In genomic region chr5:141858406-141859160, GRCm38 (mm10) we compare ENCODE assay signal across 11 mouse cellular contexts.
DNase-seq lines count a peak whose midpoint lies in the region; ATAC-seq and TF ChIP-seq lines count a peak whose summit lies in the region.
"Had no signal": no experiment of that assay in that cellular context is flagged by ENCODE, and none has a peak within 500 bp of the region (broad histone marks: within the 10 kb centered on the region; RNA-seq: fewer than 3 reads in every experiment).

No protein-coding gene starts in this region.

- no peak for ATAC-seq in hindbrain, postnatal 0 days
- ATAC-seq in hindbrain, embryonic 12.5 days (ENCODE audit: low FRiP score), result no peak
- no peak for ATAC-seq in erythroid progenitor cell, adult 5-6 weeks (replicated peaks; ENCODE audit: low FRiP score, poor library complexity, severe bottlenecking)

- no peak overlapping the region for H3K4me2 ChIP-seq in hindbrain, postnatal 0 days (ENCODE audit: low read depth, low read length)
- no peak overlapping the region for H3K4me2 ChIP-seq in hindbrain, embryonic 12.5 days (replicated peaks)

- 32% methylated on average over 8 of the region's 8 CpGs for WGBS in hindbrain, postnatal 0 days
- WGBS in hindbrain, embryonic 12.5 days, result 38% methylated on average over 8 of the region's 8 CpGs

- no peaks in the 10 kb centered on the region for H3K4me1 ChIP-seq in hindbrain, postnatal 0 days (ENCODE audit: insufficient read depth, low read length)
- H3K4me1 ChIP-seq in hindbrain, embryonic 12.5 days, result no peaks in the 10 kb centered on the region

- no peak overlapping the region for H3K9ac ChIP-seq in hindbrain, postnatal 0 days (replicated peaks; ENCODE audit: low read length)
- no peak overlapping the region for H3K9ac ChIP-seq in hindbrain, embryonic 12.5 days

- no peaks in the 10 kb centered on the region for H3K27me3 ChIP-seq in hindbrain, postnatal 0 days (ENCODE audit: insufficient read depth, low read length)
- H3K27me3 ChIP-seq in hindbrain, embryonic 12.5 days, result no peaks in the 10 kb centered on the region

- peak; percentile 25 for DNase-seq in hindbrain, postnatal 0 days (ENCODE audit: low spot score)
- DNase-seq in right cerebral cortex, adult 2 months (ENCODE audit: low spot score in 2 of 2), result peak; percentile 7 to 11
- DNase-seq in right cerebral cortex, postnatal 10 days (ENCODE audit: low spot score in 2 of 2), result no peak
- peak; percentile 39 for DNase-seq in kidney, postnatal 10 days
- no peak for DNase-seq in embryo, embryonic 10 days (ENCODE audit: low spot score)
- DNase-seq: adrenal gland, postnatal 36 days; cerebellum, adult 9-11 months; heart, postnatal 4 days; layer of hippocampus, adult 9-11 months had no signal

- no peak overlapping the region for H3K27ac ChIP-seq in hindbrain, postnatal 0 days
- no peak overlapping the region for H3K27ac ChIP-seq in hindbrain, embryonic 12.5 days

- H3K4me3 ChIP-seq in hindbrain, postnatal 0 days (ENCODE audit: low read length), result no peak overlapping the region
- H3K4me3 ChIP-seq in hindbrain, embryonic 12.5 days, result no peak overlapping the region

- no peaks in the 10 kb centered on the region for H3K36me3 ChIP-seq in hindbrain, postnatal 0 days (ENCODE audit: insufficient read depth, low read length)
- no peaks in the 10 kb centered on the region for H3K36me3 ChIP-seq in hindbrain, embryonic 12.5 days

- TF ChIP-seq CTCF in hindbrain, postnatal 0 days (IDR thresholded peaks at IDR 0.05; ENCODE audit: low read depth), result no peak

- no peaks in the 10 kb centered on the region for H3K9me3 ChIP-seq in hindbrain, postnatal 0 days (ENCODE audit: low read length)
- no peaks in the 10 kb centered on the region for H3K9me3 ChIP-seq in hindbrain, embryonic 12.5 days (replicated peaks)

Comparison
In these comparisons a context has a peak if more than half of its experiments do, and no peak if none do; other contexts are left out.
1. DNase-seq: peak in hindbrain, postnatal 0 days (single experiment), right cerebral cortex, adult 2 months (2 of 2) and kidney, postnatal 10 days (single experiment); none in right cerebral cortex, postnatal 10 days (0 of 2) and embryo, embryonic 10 days (single experiment).